Mouse (Mus musculus): ENCODE data around the gene Mageb18. TPM values are rescaled to one million over a fixed set of nuclear protein-coding genes. Genes with fewer than 3 reads are reported as not detected.

The Mageb18 gene
- total RNA-seq (2023): not detected in 2 replicates

DNA sequence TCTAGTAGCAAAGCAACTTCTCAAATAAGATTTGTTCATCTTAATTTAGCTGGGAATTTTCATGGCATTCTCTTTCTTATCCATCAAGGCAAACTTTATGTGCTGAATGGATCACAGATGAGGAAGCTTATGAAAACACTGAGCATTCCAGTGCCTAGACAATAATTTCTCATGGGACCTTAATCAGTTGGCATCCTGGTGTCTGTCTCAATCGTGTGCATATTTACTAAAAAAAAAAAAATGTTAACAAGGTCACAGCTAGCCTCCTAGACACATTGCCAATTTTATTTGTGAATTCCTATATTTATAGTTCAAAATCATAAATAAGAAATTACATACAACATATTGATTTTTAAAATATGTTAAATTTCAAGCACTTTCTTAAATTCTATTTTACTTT, at the start of gene Mageb18:
Gene Mageb18, minus strand, starts transcription at position 101 of the 400 bp plus-strand sequence.

DNA sequence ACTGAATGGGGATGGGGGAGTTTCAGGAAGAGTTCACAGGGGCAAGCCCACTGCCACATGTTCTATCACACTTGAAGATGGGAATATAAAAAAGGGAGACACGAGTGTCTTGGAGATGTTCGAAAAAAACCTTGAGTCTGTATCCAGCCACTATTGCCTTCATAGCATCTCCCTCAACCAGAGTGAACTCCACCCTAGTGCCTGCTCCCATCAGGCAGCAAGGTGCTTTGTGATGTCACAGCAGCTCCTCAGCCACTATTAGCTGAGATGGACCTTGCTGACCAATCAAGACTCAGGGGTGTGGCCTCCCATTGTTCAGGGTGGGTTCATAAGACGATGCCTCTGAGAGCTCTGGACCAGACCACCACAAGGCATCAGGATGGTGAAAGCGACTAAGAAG, 109.7 kb downstream of the Mageb18 start, which contains the start of gene Gm5941:
Gene Gm5941, plus strand, starts transcription at position 301 of the 400 bp plus-strand sequence.

Other genes starting within 250 kb of the Mageb18 start
- gene Gm5941, start 109.6 kb downstream of the Mageb18 start, total RNA-seq (2023): not detected in 2 replicates